Mouse (Mus musculus): Measurements from ENCODE around the gene Zfp316. TPM values are rescaled to one million over a fixed set of nuclear protein-coding genes. Genes with fewer than 3 reads are reported as not detected.

Gene Zfp316
- polyA plus RNA-seq, 1 experiment from 2014 or later: 3.6 TPM

- ATAC-seq (ENCODE audit: insufficient number of reproducible peaks, low FRiP score, low TSS enrichment, low read depth): no peak
- H3K9ac ChIP-seq: no peak overlapping the region
- peaks cover 61% of the 10 kb centered on the region for H3K36me3 ChIP-seq
- H3K4me2 ChIP-seq: no peak overlapping the region
- no peak overlapping the region for H3K27ac ChIP-seq
- no peaks in the 10 kb centered on the region for H3K4me1 ChIP-seq
- WGBS: 95% methylated on average over 4 of the region's 4 CpGs
- peaks cover under 1% of the 10 kb centered on the region; the same call in 1 of the 2 replicates for H3K27me3 ChIP-seq
- H3K4me3 ChIP-seq: no peak overlapping the region
- no peaks in the 10 kb centered on the region for H3K9me3 ChIP-seq
Observed at GRCm38 (mm10) chr5:143299686-143300085, 29.9 kb upstream of the Zfp316 start.

GRCm38 (mm10) chr5:143298391-143298790, 28.6 kb upstream of the Zfp316 start:
- Histone ChIP-seq H3K36me3 (peaks cover 52% of the 10 kb centered on the region), H3K9ac (no peak overlapping the region), H3K27me3 (peaks cover 13% of the 10 kb centered on the region), H3K9me3 (no peaks in the 10 kb centered on the region), H3K4me2 (no peak overlapping the region), H3K4me1 (peaks cover 10% of the 10 kb centered on the region), H3K4me3 (no peak overlapping the region), H3K27ac (no peak overlapping the region)
- 91% methylated on average over 7 of the region's 7 CpGs for WGBS
- ATAC-seq (ENCODE audit: insufficient number of reproducible peaks, low FRiP score, low TSS enrichment, low read depth): no peak

- peaks cover 17% of the 10 kb centered on the region for H3K27me3 ChIP-seq
- H3K9ac ChIP-seq: no peak overlapping the region
- WGBS: 85% methylated on average over 9 of the region's 9 CpGs
- peaks cover 48% of the 10 kb centered on the region for H3K36me3 ChIP-seq
- no peaks in the 10 kb centered on the region for H3K9me3 ChIP-seq
- H3K4me2 ChIP-seq: no peak overlapping the region
- H3K4me1 ChIP-seq: peaks cover 14% of the 10 kb centered on the region
- H3K27ac ChIP-seq: no peak overlapping the region
- no peak for ATAC-seq (ENCODE audit: insufficient number of reproducible peaks, low FRiP score, low TSS enrichment, low read depth)
- H3K4me3 ChIP-seq: no peak overlapping the region
Observed at GRCm38 (mm10) chr5:143297986-143298385, 28.2 kb upstream of the Zfp316 start.

GRCm38 (mm10) chr5:143295330-143295729, 25.5 kb upstream of the Zfp316 start:
- WGBS: 85% methylated on average over 2 of the region's 2 CpGs
- H3K36me3 ChIP-seq: peaks cover 22% of the 10 kb centered on the region
- H3K9me3 ChIP-seq: no peaks in the 10 kb centered on the region
- H3K4me3 ChIP-seq: no peak overlapping the region
- no peak overlapping the region for H3K4me2 ChIP-seq
- H3K27me3 ChIP-seq: peaks cover 44% of the 10 kb centered on the region
- ATAC-seq (ENCODE audit: insufficient number of reproducible peaks, low FRiP score, low TSS enrichment, low read depth): no peak
- no peak overlapping the region for H3K9ac ChIP-seq
- H3K4me1 ChIP-seq: peaks cover 21% of the 10 kb centered on the region
- no peak overlapping the region for H3K27ac ChIP-seq

- ATAC-seq (ENCODE audit: insufficient number of reproducible peaks, low FRiP score, low TSS enrichment, low read depth): no peak
- no peaks in the 10 kb centered on the region for H3K9me3 ChIP-seq
- peaks cover 48% of the 10 kb centered on the region for H3K27me3 ChIP-seq
- WGBS: 89% methylated on average over 3 of the region's 3 CpGs
- no peak overlapping the region for H3K9ac ChIP-seq
- H3K4me2 ChIP-seq: no peak overlapping the region
- peaks cover 21% of the 10 kb centered on the region for H3K4me1 ChIP-seq
- H3K4me3 ChIP-seq: no peak overlapping the region
- H3K27ac ChIP-seq: no peak overlapping the region
- peaks cover 17% of the 10 kb centered on the region for H3K36me3 ChIP-seq
Observed at GRCm38 (mm10) chr5:143294862-143295261, 25.0 kb upstream of the Zfp316 start.

- peaks cover 4% of the 10 kb centered on the region for H3K36me3 ChIP-seq
- H3K4me1 ChIP-seq: peaks cover 26% of the 10 kb centered on the region
- H3K27ac ChIP-seq: no peak within 1 kb of the TSS
- H3K4me3 ChIP-seq: peak within 1 kb of the TSS; percentile 55
- H3K9me3 ChIP-seq: no peaks in the 10 kb centered on the region
- WGBS: 5% methylated on average over 31 of the region's 38 CpGs
- ATAC-seq (ENCODE audit: insufficient number of reproducible peaks, low FRiP score, low TSS enrichment, low read depth): no peak
- peaks cover 63% of the 10 kb centered on the region for H3K27me3 ChIP-seq
- peak within 1 kb of the TSS; percentile 47 for H3K9ac ChIP-seq
- H3K4me2 ChIP-seq: peak within 1 kb of the TSS; percentile 92
Observed at GRCm38 (mm10) chr5:143293404-143293803, 23.6 kb upstream of the Zfp316 start, which contains the start of gene Zfp853. Gene Zfp853 (minus strand): TSS chr5:143293623.

- Histone ChIP-seq H3K4me1 (peaks cover 32% of the 10 kb centered on the region), H3K36me3 (no peaks in the 10 kb centered on the region; the same call in none of the 2 replicates), H3K4me2 (peak overlapping the region; percentile 92), H3K27me3 (peaks cover 68% of the 10 kb centered on the region), H3K9ac (peak overlapping the region; percentile 47), H3K4me3 (peak overlapping the region; percentile 55), H3K27ac (no peak overlapping the region), H3K9me3 (no peaks in the 10 kb centered on the region)
- 2% methylated on average over 19 of the region's 19 CpGs for WGBS
- ATAC-seq (ENCODE audit: insufficient number of reproducible peaks, low FRiP score, low TSS enrichment, low read depth): no peak
Observed at GRCm38 (mm10) chr5:143292879-143293278, 23.1 kb upstream of the Zfp316 start.

GRCm38 (mm10) chr5:143289299-143289698, 19.5 kb upstream of the Zfp316 start:
- H3K27me3 ChIP-seq: peaks cover 89% of the 10 kb centered on the region
- H3K9ac ChIP-seq: no peak overlapping the region
- no peaks in the 10 kb centered on the region; the same call in none of the 2 replicates for H3K36me3 ChIP-seq
- H3K9me3 ChIP-seq: no peaks in the 10 kb centered on the region
- WGBS: 72% methylated on average over 9 of the region's 9 CpGs
- H3K4me1 ChIP-seq: peaks cover 35% of the 10 kb centered on the region
- no peak overlapping the region for H3K27ac ChIP-seq
- ATAC-seq (ENCODE audit: insufficient number of reproducible peaks, low FRiP score, low TSS enrichment, low read depth): no peak
- H3K4me3 ChIP-seq: no peak overlapping the region
- H3K4me2 ChIP-seq: no peak overlapping the region

GRCm38 (mm10) chr5:143288378-143288911, 18.6 kb upstream of the Zfp316 start:
- H3K9ac ChIP-seq: no peak overlapping the region
- H3K4me3 ChIP-seq: peak overlapping the region; percentile 21
- 13% methylated on average over 9 of the region's 9 CpGs for WGBS
- H3K27ac ChIP-seq: no peak overlapping the region
- ATAC-seq (ENCODE audit: insufficient number of reproducible peaks, low FRiP score, low TSS enrichment, low read depth): no peak
- no peaks in the 10 kb centered on the region for H3K9me3 ChIP-seq
- peaks cover 80% of the 10 kb centered on the region for H3K27me3 ChIP-seq
- no peaks in the 10 kb centered on the region; the same call in none of the 2 replicates for H3K36me3 ChIP-seq
- peak overlapping the region; percentile 45; the same call in 1 of the 2 replicates for H3K4me2 ChIP-seq
- peaks cover 26% of the 10 kb centered on the region for H3K4me1 ChIP-seq

GRCm38 (mm10) chr5:143287774-143288328, 18.0 kb upstream of the Zfp316 start:
- peaks cover 20% of the 10 kb centered on the region for H3K4me1 ChIP-seq
- no peak overlapping the region for H3K9ac ChIP-seq
- H3K9me3 ChIP-seq: no peaks in the 10 kb centered on the region
- H3K27ac ChIP-seq: no peak overlapping the region
- no peak for ATAC-seq (ENCODE audit: insufficient number of reproducible peaks, low FRiP score, low TSS enrichment, low read depth)
- H3K27me3 ChIP-seq: peaks cover 75% of the 10 kb centered on the region
- peak overlapping the region; percentile 45 for H3K4me2 ChIP-seq
- peak overlapping the region; percentile 21 for H3K4me3 ChIP-seq
- no peaks in the 10 kb centered on the region; the same call in none of the 2 replicates for H3K36me3 ChIP-seq
- 9% methylated on average over 48 of the region's 48 CpGs for WGBS

GRCm38 (mm10) chr5:143284762-143285161, 14.9 kb upstream of the Zfp316 start:
- 43% methylated on average over 6 of the region's 6 CpGs for WGBS
- peaks cover 53% of the 10 kb centered on the region for H3K27me3 ChIP-seq
- ATAC-seq (ENCODE audit: insufficient number of reproducible peaks, low FRiP score, low TSS enrichment, low read depth): no peak

GRCm38 (mm10) chr5:143279247-143279646, 9.4 kb upstream of the Zfp316 start:
- H3K27me3 ChIP-seq: peaks cover 28% of the 10 kb centered on the region
- WGBS: 35% methylated on average over 10 of the region's 10 CpGs
- ATAC-seq (ENCODE audit: insufficient number of reproducible peaks, low FRiP score, low TSS enrichment, low read depth): no peak

More at GRCm38 (mm10) chr5:143284762-143285161, 14.9 kb upstream of the Zfp316 start:
- no peak overlapping the region for H3K27ac ChIP-seq
- H3K4me1 ChIP-seq: peaks cover 15% of the 10 kb centered on the region
- no peaks in the 10 kb centered on the region for H3K9me3 ChIP-seq
- H3K36me3 ChIP-seq: no peaks in the 10 kb centered on the region; the same call in none of the 2 replicates
- H3K9ac ChIP-seq: no peak overlapping the region
- no peak overlapping the region for H3K4me2 ChIP-seq
- no peak overlapping the region for H3K4me3 ChIP-seq

More at GRCm38 (mm10) chr5:143279247-143279646, 9.4 kb upstream of the Zfp316 start:
- Histone ChIP-seq H3K4me1 (no peaks in the 10 kb centered on the region), H3K27ac (no peak overlapping the region), H3K9ac (no peak overlapping the region), H3K36me3 (no peaks in the 10 kb centered on the region), H3K9me3 (no peaks in the 10 kb centered on the region), H3K4me2 (no peak overlapping the region), H3K4me3 (no peak overlapping the region)
